Mouse (Mus musculus) lung, postnatal 4 days (tissue): Measurements from ENCODE around the gene P2rx7.

Source experiments
- DNase-seq, 2 experiments: peaks; one replicate each; pipeline ENCODE4 v3.0.0; 2021

Gene P2rx7

DNA sequence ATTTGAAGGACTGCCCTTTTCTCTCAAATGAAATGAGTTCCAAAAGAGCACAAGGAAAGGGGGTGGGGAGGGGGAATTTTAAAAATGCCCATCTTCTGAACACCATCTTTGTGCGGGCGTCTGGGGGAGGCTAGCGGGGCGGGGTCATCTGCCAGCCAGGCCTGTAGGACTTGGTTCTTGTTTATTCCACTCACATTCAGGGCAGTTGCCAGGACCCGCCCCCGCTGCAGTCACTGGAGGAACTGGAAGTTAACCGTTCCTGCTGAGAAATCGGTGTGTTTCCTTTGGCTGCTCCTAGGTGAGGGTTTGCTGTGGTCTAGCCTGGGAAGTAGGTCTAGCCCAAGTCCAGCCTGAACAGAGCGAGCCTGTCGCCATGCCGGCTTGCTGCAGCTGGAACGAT, at the start of gene P2rx7:
TSS of gene P2rx7 (plus strand) at position 211 of the 400 bp plus-strand sequence.
- DNase-seq: peak; percentile 82 to 86

GRCm38 (mm10) chr5:122595470-122595869, 48.2 kb upstream of the P2rx7 start:
- no peak for DNase-seq

- DNase-seq: peak; percentile 79 to 85
Measured at GRCm38 (mm10) chr5:122602233-122602632, 41.5 kb upstream of the P2rx7 start.

DNA sequence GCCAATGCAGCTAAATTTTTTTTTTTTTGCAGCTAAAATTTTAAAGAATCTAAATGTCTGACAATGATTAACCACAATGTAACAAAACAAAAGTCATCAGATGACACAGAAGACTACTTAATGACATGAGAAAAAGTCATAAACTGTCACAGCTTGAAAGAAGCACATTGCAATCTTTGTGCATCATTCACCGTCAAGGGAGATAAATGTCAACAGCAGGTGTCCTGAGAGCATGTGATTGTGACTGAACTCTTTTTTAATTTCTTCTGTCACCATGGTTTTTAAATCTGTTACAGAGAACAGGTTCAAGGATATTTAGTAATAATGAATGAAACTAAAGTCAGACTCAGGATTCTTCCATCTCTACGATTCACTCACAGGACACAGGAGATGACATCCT, 38.8 kb upstream of the P2rx7 start:
- DNase-seq: no peak

- DNase-seq: peak in 1 of 2 experiments; percentile 28
Measured at GRCm38 (mm10) chr5:122611651-122612050, 32.1 kb upstream of the P2rx7 start.

- peak; percentile 94 to 97 for DNase-seq
Measured at GRCm38 (mm10) chr5:122613908-122614732, 29.6 kb upstream of the P2rx7 start, which contains the start of gene Ift81. TSS of gene Ift81 (minus strand) at chr5:122614518.

DNA sequence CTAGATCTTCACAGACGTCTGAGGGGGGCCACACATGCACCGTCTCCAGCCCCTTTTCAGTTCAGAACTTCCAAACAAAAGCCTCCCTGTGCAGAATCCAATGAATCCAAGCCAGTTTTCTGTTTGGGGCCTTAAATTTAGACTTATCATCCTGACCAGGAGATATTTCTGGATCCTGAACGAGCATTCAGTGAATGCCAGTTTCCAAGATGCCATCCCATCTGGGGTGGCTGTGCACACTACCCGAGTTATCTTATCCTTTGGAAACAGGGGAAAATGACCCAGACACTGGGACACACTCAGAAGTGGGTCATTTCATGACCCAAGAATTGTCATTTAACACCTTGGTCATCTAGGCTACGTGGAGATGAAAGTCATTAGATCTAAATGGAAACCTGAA, 26.0 kb upstream of the P2rx7 start:
- DNase-seq: no peak

DNA sequence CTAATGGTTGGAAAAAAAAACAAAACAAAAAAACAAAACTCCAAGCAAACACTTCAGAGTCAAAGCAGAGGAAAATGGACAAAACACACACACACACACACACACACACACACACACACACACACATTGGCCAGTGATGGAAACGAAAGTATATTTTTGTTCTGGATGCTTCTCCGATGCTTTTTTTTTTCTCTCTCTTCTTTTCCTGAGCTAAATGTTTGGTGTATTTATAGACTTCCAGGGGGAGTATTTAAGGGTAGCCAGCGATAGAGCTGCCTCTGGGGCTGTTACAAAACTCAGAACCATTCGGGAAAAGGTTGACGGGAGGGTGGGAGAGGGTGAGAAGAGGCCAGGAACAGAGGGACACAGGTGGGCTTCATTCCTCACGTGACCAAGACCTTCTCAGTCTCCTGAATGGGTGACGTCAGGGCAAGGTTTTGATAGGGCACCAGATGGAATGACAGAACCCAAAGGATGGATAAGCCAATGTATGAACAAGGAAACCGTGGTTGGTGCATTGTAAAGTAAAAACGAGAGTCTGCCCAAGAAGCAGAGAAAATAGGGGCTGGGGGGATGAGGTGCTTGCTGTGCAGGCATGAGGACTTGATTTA, 23.9 kb upstream of the P2rx7 start:
- no peak for DNase-seq

GRCm38 (mm10) chr5:122621376-122621886, 22.3 kb upstream of the P2rx7 start:
- DNase-seq: peak; percentile 77 to 92

- DNase-seq: no peak
Measured at GRCm38 (mm10) chr5:122622526-122622925, 21.2 kb upstream of the P2rx7 start.

DNA sequence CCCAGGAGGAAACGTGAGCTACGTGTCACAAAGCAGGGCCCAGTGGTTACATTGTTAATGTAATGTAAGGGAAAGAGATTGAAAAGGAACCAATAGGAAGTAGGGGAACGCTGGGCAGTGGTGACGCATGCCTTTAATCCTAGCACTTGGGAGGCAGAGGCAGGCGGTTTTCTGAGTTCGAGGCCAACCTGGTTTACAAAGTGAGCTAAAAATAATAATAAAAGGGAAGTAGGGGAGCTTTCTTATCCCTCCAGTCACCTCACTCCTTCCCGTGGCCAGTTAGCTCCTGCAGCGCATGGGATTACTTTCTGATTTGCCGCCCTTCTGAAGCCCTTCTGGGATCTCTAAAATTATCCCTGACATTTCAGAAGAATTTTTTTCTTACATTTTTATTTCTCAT, 19.9 kb upstream of the P2rx7 start:
- no peak for DNase-seq

DNA sequence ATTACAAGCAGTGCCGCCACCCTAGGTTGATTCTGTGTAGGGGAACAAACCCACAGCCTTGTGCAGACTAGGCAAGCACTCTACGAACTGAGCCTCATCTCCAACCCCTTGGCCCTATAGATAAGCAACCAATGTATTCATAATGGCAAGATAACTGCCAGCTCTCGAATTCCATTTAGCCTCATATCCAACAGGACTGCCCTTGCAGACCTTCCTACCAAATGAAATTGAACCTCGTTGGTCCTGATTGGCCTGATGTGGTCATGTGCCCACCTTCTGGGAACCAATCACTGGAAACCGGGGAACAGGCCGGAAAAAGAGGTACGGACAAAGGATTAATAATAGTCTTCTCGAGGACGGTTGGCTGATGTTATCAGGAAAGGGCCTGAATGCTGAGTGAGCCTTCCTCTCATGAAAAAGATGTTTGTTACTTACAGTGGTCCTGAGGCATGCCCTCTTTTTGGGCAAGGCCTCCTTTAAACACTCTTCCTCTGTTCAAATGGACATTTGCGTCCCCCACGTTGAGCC, 18.7 kb upstream of the P2rx7 start:
- no peak for DNase-seq

DNA sequence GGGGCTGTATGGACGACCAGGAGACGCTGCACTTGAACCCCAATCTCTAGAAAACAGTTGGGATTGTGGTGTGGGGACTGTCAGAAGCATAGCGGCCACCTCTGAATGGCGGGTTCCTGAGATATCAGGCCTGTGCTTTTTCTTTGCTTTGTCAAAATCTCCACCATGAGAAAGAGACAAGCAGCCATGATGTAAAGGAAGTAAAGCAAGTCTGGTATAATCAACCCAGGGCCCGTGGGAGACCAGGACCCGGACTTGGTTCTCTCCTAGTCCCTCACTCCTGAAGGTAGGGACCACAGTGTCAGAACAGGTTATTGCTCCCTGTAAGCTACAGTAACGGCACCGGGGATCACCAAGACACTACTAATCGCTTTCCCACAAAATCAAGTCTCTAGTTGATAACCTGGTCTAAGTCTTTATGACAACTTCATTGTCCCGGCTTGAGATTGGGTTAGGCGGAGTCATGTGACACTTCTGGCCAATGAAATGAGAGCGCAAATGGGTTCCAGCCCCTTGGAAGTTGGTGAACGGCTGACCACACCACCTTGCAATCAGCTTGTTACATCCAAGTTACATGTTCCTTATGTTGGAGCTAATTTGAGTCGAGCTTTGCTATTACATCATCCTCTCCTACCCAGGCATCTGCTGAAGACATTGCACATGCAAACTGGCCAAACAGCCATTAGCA, 18.0 kb upstream of the P2rx7 start:
- DNase-seq: no peak

DNA sequence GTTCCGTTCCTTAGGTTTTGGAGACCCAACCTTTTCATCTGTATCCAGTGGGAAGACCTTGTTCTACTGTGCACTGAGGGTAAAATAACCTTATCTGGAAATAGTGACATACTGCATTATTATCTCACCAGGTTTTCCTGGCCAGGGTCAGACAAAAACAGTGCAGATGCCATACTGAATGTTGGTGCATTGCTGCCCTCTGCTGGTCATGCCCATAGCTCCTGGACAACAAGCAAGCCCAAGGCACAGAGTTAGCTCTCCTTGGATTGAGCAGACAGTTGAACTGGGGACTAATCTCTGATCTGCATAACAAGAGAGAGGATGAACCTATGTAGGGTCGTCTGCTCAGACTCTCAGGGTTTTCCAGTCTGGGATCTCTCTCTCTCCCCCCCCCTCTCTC, 16.5 kb upstream of the P2rx7 start:
- DNase-seq: peak; percentile 84 to 92

DNA sequence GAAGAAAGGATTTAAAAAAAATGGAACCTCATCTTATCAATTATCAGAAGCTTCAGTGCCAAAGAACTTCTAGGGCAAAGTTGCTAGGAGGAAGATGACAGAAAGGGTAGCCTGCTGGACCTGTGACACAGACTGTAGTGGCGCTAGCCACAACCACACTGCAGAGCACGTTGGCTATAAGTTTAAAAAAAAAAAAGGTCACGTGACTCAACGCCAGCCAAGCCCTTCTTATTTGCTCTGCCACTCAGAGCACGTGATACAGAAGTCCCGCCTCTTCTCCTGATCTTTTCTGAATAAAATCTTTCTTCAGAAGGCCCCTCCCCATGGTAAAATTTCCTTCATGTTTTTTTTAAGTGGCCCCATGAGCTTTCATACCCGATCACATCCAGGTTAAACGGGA, 8.5 kb upstream of the P2rx7 start:
- no peak for DNase-seq

- DNase-seq: no peak
Measured at GRCm38 (mm10) chr5:122636308-122636707, 7.4 kb upstream of the P2rx7 start.

GRCm38 (mm10) chr5:122636958-122637357, 6.8 kb upstream of the P2rx7 start:
- peak; percentile 33 to 62 for DNase-seq

DNA sequence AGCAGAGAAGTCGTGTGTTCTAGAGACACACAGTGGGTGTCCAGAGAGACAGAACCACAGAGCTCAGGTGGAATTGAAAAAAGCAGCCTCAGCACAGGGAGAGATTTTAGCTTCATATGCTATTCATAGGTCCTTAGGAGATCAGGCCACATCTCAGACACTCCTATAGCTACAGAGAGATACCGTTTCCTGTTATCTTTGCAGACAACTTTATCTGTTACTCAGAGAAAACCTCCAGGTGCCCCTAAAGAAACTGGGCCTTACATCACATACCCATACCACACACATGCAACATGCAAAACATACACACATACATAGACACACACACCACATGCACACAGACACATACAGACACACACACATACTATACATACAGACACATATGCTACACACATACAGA, 5.4 kb upstream of the P2rx7 start:
- DNase-seq: no peak

GRCm38 (mm10) chr5:122639517-122639916, 4.2 kb upstream of the P2rx7 start:
- DNase-seq: no peak

DNA sequence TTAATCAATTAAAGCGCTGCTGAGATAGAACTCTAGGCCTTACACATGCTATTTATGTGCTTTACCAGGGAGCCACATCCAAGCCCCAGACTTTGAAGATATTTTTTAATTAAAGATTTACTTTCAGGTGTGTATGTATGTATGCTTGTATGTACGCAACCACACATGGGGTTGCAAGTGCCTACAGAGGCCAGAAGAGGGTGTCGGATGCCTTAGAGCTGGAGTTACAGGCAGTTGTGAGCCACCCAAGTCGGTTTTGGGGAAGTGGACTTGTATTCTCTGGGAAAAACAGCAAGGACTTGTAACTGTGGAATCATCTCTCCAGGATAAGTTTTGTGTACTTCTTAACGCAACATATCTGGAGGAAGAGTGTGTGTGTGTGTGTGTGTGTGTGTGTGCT, 3.7 kb upstream of the P2rx7 start:
- DNase-seq: no peak

DNA sequence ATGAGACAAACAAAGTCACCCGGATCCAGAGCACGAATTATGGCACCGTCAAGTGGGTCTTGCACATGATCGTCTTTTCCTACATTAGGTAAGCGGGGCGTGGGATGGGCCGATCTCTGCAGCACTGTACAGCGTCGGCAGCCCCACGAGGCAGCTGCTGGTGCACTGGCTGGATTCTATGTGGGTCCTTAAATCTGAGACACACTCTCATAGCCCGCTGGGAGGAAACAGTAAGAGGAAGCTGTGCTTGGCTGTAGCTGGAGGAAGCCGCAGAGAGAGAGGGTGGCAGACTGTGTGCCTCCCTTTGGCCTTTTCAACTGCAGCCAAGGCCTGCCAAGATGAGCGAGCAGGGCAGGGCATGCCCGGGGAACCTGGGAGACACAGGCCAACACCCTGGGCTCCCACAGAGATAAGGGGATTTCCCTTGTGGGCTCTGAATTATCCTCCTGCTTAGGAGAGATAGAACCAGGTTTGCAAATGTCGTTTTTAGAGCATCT, 448 bp downstream of the P2rx7 start:
- peak; percentile 65 to 74 for DNase-seq

- no peak for DNase-seq
Measured at GRCm38 (mm10) chr5:122645290-122645689, 1.6 kb downstream of the P2rx7 start.

DNA sequence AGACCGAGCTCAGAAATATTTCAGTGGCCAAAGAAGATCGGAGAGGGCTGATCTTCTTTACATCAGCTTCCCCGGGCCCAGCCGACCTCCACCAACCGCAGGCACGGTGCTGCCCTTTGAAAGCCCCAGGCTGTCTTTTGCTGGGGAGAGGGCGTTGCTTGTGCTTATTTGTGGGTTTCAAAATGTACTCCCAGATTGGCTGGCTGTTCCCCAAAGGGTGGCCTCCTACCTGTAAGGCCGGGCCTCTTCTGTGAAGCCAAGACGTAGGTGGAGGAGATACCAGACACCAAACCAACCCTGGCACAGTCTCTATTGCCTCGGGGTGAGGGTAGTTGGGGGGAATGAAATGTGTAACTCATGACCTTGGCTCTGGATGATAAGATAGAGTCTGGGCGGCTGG, 2.3 kb downstream of the P2rx7 start:
- no peak for DNase-seq
